Mouse (Mus musculus) kidney, adult 2 months (tissue): ENCODE data around the gene Tcf20. TPM values are rescaled to one million over a fixed set of nuclear protein-coding genes. Genes with fewer than 3 reads are reported as not detected.

ENCODE experiments used
- DNase-seq: peaks from one replicate; pipeline ENCODE4 v3.0.0; 2021
- H3K27ac ChIP-seq: fragments of 200-500 bp; 2 replicates; pipeline ENCODE4 v1.5.1; 2012; ENCODE audit warnings: low read depth, low read length, control low read depth, inconsistent platforms; ENCODE audit not compliant: insufficient read depth
- H3K27me3 ChIP-seq: fragments of 200-500 bp; replicated peaks from 2 replicates; pipeline ENCODE4 v1.6.1; 2012; ENCODE audit warnings: mild to moderate bottlenecking, moderate library complexity, low read length, inconsistent platforms; ENCODE audit not compliant: control insufficient read depth, insufficient read depth
- H3K36me3 ChIP-seq: fragments of 200-500 bp; 2 replicates; pipeline ENCODE4 v1.6.1; 2012; ENCODE audit warnings: mild to moderate bottlenecking, moderate library complexity, low read length, inconsistent platforms; ENCODE audit not compliant: control insufficient read depth, insufficient read depth
- H3K4me1 ChIP-seq: fragments of 200-500 bp; 2 replicates; pipeline ENCODE4 v1.6.1; 2011; ENCODE audit warnings: low read length; ENCODE audit not compliant: control insufficient read depth, insufficient read depth
- H3K4me3 ChIP-seq: fragments of 200-500 bp; 2 replicates; pipeline ENCODE4 v1.5.1; 2011; ENCODE audit warnings: mild to moderate bottlenecking, low read depth, low read length, control low read depth; ENCODE audit not compliant: insufficient read depth
- CTCF ChIP-seq: fragments of 200-500 bp; conservative IDR thresholded peaks from 2 replicates; pipeline ENCODE4 v1.5.1; 2011; ENCODE audit warnings: low read depth, mild to moderate bottlenecking, control low read depth, low read length, moderate library complexity, mixed read lengths; ENCODE audit not compliant: insufficient read depth, insufficient read length
- POLR2A ChIP-seq: fragments of 200-500 bp; IDR thresholded peaks from one replicate; pipeline ENCODE4 v1.6.1; 2011; ENCODE audit warnings: low read depth, low read length, control low read depth
- WGBS: fragments of 180-500 bp; shearing (Covaris S2); methylation state at CpG from one replicate; pipeline ENCODE4 v1.1.7; 2018; 5-methylcytosine and 5-hydroxymethylcytosine counted together
- polyA plus RNA-seq: library from polyadenylated mRNA; depleted of rRNA; stranded (reverse); fragments of >200 nt; gene quantifications from 2 replicates; pipeline ENCODE4 v1.2.3, GENCODE M21; 2012

The Tcf20 gene
- polyA plus RNA-seq, 1 experiment, result 18.1 TPM

GRCm38 (mm10) chr15:82959151-82959550 lies 28.5 kb downstream of the Tcf20 start:
- H3K4me1 ChIP-seq, result no peaks in the 10 kb centered on the region

GRCm38 (mm10) chr15:82958253-82958701 lies 29.4 kb downstream of the Tcf20 start:
- H3K4me1 ChIP-seq, result no peaks in the 10 kb centered on the region
- peak overlapping the region; percentile 3; the same call in 1 of the 2 replicates for H3K4me3 ChIP-seq
- WGBS, result 23% methylated on average over 16 of the region's 16 CpGs
- no peaks in the 10 kb centered on the region for H3K27me3 ChIP-seq
- DNase-seq, result peak; percentile 59
- TF ChIP-seq CTCF (no peak), POLR2A (no peak)
- no peaks in the 10 kb centered on the region for H3K36me3 ChIP-seq
- H3K27ac ChIP-seq, result no peak overlapping the region

More at GRCm38 (mm10) chr15:82959151-82959550, 28.5 kb downstream of the Tcf20 start:
- Histone ChIP-seq H3K27me3 (no peaks in the 10 kb centered on the region), H3K4me3 (no peak overlapping the region), H3K36me3 (no peaks in the 10 kb centered on the region), H3K27ac (no peak overlapping the region)
- TF ChIP-seq CTCF (no peak), POLR2A (no peak)
- DNase-seq, result peak; percentile 52
- WGBS, result 36% methylated on average over 12 of the region's 12 CpGs

DNA sequence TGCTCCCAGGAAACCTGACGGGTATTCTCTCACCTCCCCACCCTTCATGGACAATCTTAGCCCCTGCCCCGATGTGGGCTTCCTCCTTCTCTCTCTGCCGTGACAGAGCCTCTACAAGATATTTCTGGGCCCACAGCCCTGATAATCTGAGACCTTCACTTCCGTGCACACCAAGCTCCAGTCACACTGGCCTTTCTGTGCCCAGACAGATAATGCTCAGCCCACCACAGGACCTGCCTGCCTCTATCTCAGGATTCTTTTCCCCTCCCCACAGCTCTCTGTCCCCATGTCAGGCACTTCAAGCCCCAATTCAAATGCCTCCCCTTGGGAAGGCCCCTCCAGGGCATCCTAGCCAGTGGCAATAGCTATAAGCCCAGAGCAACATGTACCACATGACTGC lies 31.0 kb downstream of the Tcf20 start:
- no peaks in the 10 kb centered on the region for H3K36me3 ChIP-seq
- no peak overlapping the region for H3K27ac ChIP-seq
- H3K4me1 ChIP-seq, result no peaks in the 10 kb centered on the region
- H3K27me3 ChIP-seq, result no peaks in the 10 kb centered on the region
- TF ChIP-seq CTCF, result no peak
- TF ChIP-seq POLR2A, result no peak
- WGBS, result 84% methylated on average over 4 of the region's 4 CpGs
- DNase-seq, result no peak
- H3K4me3 ChIP-seq, result no peak overlapping the region

DNA sequence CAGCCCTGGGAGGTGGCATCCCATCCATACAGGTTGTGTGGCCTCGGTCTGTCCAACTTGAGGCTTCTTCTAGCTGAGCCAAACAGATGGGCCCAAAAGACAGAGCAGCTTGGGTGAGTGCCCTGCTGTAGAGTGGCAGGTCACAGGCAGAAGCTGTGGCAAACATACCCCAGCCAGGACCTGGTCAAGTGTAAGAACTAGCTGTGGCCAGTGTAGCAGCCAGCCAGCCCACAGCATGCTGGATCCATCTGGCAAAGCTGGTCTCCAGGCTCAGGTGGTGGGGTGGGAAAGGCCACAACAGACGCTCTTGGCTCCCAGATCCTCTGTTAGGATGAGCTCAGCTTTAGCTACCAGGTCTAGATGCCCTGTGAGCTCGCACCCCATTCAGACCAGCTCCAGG lies 31.4 kb downstream of the Tcf20 start:
- WGBS, result 91% methylated on average over 3 of the region's 3 CpGs
- no peaks in the 10 kb centered on the region for H3K4me1 ChIP-seq
- DNase-seq, result no peak
- H3K27ac ChIP-seq, result no peak overlapping the region
- no peak overlapping the region for H3K4me3 ChIP-seq
- H3K36me3 ChIP-seq, result no peaks in the 10 kb centered on the region
- no peaks in the 10 kb centered on the region for H3K27me3 ChIP-seq
- TF ChIP-seq POLR2A (no peak), CTCF (no peak)

DNA sequence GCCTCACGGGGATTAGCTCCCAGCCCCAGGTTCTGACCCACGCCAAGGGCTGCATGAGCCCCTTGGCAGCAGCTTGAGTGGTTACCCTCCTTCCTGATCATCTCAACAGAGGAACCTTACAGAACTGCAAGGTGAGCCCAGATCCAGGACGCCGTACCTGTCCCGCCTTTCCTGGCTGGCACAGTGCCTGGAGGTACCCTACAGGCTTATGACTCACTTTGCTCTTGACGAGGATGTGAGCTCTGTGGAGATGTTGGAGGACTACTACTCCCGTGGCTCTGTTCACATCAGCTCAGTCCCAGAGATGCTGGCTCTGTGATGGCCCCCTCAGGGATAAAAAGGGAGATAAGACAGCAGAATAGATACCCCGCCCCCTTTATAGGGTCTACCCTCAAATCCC lies 32.4 kb downstream of the Tcf20 start:
- H3K27ac ChIP-seq, result no peak overlapping the region
- 82% methylated on average over 8 of the region's 8 CpGs for WGBS
- TF ChIP-seq POLR2A (no peak), CTCF (no peak)
- no peaks in the 10 kb centered on the region for H3K27me3 ChIP-seq
- DNase-seq, result no peak
- no peaks in the 10 kb centered on the region for H3K4me1 ChIP-seq
- H3K36me3 ChIP-seq, result no peaks in the 10 kb centered on the region
- H3K4me3 ChIP-seq, result no peak overlapping the region

DNA sequence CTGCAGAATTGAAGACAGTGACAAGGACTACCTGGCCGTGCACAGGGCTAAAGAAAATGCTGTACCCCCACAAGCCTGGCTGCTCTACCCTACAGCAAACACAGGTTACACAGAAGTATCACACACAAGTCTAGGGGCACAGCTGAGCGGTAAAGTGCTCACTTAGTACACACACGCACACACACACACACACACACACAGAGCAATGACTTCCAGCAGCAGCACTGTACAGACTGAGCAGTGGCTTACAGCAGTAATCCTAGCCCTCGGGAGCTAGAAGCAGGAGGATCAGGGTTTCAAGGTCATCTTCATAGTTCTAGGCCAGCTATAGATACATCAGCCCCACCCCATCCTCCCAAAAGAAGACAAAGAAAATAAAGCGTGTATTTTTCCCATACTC lies 33.6 kb downstream of the Tcf20 start:
- Histone ChIP-seq H3K4me1 (no peaks in the 10 kb centered on the region), H3K4me3 (no peak overlapping the region), H3K27me3 (no peaks in the 10 kb centered on the region), H3K36me3 (no peaks in the 10 kb centered on the region), H3K27ac (no peak overlapping the region)
- no peak for DNase-seq
- 84% methylated on average over 5 of the region's 5 CpGs for WGBS
- TF ChIP-seq POLR2A (no peak), CTCF (no peak)

DNA sequence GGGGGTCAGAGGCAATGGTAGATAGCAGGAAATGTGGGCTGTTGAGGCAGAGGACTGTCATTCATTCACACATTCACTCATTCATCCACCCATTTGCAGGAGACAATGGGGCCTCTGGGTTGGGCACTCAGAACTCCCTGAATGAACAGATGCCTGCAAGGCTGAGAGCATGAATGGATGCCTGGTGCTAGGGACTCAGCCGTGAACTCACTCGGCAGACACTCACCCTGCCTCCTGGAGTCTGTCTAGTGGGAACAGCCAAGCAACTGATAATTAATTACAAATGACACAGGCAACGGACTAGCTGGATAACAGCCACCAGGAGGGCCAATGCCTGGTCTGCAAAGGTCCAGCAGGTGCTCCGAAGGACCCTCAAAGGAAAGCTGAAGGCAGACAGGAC lies 34.6 kb downstream of the Tcf20 start:
- no peak for DNase-seq
- TF ChIP-seq POLR2A (no peak), CTCF (no peak)
- H3K36me3 ChIP-seq, result no peaks in the 10 kb centered on the region
- H3K27me3 ChIP-seq, result no peaks in the 10 kb centered on the region
- no peak overlapping the region for H3K27ac ChIP-seq
- H3K4me3 ChIP-seq, result no peak overlapping the region
- 65% methylated on average over 4 of the region's 4 CpGs for WGBS
- H3K4me1 ChIP-seq, result no peaks in the 10 kb centered on the region
